Mouse (Mus musculus): ENCODE data around the gene Osbp. TPM values are rescaled to one million over a fixed set of nuclear protein-coding genes. Genes with fewer than 3 reads are reported as not detected.
A peak's percentile ranks its signal among the peaks of the same experiment; 100 is the strongest.

Gene Osbp
- total and polyA plus RNA-seq, 3 experiments, result 33.8 to 95.1 (median 81.7) TPM

DNA sequence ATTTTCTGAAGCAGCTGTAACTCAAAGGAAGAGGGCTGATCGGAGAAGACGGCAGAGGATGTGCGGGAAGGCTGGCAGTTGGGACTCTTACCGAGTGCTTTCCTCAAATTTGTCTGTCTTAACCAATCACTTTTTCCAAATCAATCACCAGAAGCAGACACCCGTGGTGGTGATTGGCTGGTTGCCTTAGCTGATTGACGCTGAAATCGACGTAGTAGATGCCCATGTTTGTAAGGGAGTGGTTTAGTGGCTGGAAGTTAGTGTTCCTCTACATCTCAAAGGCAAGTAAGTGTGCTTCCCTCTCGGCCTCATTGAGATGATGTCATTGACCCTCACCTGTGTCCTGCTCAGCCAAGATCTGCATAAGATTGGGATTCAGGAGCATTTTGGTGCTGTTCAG is 26.3 kb downstream of the Osbp start:
- 88% methylated on average over 9 of the region's 9 CpGs for WGBS
- Histone ChIP-seq H3K36me3 (ENCODE audit: control insufficient read depth, insufficient read depth, low read length) (peaks cover 21% of the 10 kb centered on the region), H3K27ac (no peak overlapping the region), H3K4me1 (ENCODE audit: control insufficient read depth, insufficient read depth, low read length) (peaks cover 3% of the 10 kb centered on the region), H3K27me3 (ENCODE audit: control insufficient read depth, insufficient read depth, low read length) (no peaks in the 10 kb centered on the region), H3K79me2 (replicated peaks; ENCODE audit: control insufficient read depth, insufficient read depth, low read length) (no peaks in the 10 kb centered on the region), H3K4me3 (no peak overlapping the region), H3K9ac (ENCODE audit: low read depth, low read length) (no peak overlapping the region)
- TF ChIP-seq EP300 (IDR thresholded peaks at IDR 0.05; ENCODE audit: insufficient read depth, low read depth, low read length) (no peak), CTCF (IDR thresholded peaks at IDR 0.05) (no peak), POLR2A (IDR thresholded peaks at IDR 0.05; ENCODE audit: insufficient read depth, low read depth, low read length) (no peak)
- intact Hi-C loops (cut with DNase I), result no loop called here
- DNase-seq, result no peak

DNA sequence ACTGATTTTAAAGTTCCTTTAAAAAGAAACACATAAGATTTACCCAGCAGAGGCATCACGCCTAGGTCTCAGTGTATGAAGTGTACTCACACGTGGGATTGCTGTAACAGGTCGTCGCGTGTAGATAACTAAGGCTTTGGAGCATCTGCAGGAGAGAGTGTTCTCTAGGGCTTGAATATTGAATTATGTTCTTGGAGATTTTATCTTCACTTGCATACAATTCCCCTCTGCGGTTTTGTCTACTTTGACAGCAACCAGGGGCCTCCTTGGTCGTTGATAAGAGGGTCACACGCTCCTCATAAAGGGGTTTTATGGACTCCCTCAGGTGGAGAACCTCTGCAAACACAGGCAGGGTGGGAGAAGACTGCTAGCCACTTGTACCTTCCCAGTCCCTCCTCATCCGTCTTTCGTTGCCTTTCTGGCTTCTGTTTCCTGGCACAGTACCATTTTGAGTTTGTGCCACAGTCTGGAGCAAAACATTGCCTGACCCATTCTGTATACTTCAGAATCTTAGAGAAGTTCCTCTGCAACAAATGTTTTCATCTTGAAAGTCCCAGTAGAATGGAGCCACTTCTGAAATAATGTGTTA is 26.8 kb downstream of the Osbp start:
- Histone ChIP-seq H3K79me2 (replicated peaks; ENCODE audit: control insufficient read depth, insufficient read depth, low read length) (no peaks in the 10 kb centered on the region), H3K27ac (no peak overlapping the region), H3K9ac (ENCODE audit: low read depth, low read length) (no peak overlapping the region), H3K36me3 (ENCODE audit: control insufficient read depth, insufficient read depth, low read length) (peaks cover 21% of the 10 kb centered on the region), H3K4me3 (no peak overlapping the region), H3K27me3 (ENCODE audit: control insufficient read depth, insufficient read depth, low read length) (no peaks in the 10 kb centered on the region), H3K4me1 (ENCODE audit: control insufficient read depth, insufficient read depth, low read length) (peaks cover 3% of the 10 kb centered on the region)
- no peak for DNase-seq
- no peak for TF ChIP-seq POLR2A (IDR thresholded peaks at IDR 0.05; ENCODE audit: insufficient read depth, low read depth, low read length)
- TF ChIP-seq CTCF (IDR thresholded peaks at IDR 0.05), result no peak
- no peak for TF ChIP-seq EP300 (IDR thresholded peaks at IDR 0.05; ENCODE audit: insufficient read depth, low read depth, low read length)
- 73% methylated on average over 10 of the region's 10 CpGs for WGBS
- intact Hi-C loops (cut with DNase I), result no loop called here

DNA sequence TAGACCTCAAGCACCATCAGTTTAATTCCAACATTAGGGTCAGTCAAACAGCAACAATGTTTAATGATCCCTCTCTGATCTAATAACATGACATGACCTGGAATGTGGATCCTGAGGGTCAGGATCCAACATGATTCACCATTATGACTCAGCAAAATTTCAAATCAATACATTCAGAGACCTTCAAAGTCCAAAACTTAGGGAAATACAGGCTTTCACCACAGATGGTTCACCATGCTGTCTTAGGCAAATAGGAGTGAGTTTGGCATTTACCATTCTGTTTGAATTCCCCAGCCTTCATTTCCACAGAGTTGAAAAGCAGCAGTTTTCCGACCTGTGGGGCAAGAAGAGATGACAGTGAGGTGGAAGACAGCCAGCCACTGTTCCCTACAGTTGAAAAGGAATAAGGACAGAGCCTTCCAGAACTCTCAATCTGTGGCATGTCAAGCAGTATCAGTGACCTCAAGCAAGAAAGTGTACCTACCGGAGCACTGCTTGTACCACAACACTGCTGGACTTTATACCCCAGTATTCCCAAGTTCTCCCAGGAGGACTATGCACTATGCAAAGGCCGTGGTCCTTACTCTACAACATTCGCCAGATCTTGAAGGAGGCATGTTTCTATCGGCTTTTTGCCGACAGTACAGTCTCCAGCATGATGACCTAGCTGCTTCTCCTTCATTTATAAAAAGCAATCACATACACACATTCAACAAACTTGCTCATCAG is 29.1 kb downstream of the Osbp start:
- Histone ChIP-seq H3K4me1 (ENCODE audit: control insufficient read depth, insufficient read depth, low read length) (peaks cover 3% of the 10 kb centered on the region), H3K36me3 (ENCODE audit: control insufficient read depth, insufficient read depth, low read length) (peaks cover 16% of the 10 kb centered on the region), H3K9ac (ENCODE audit: low read depth, low read length) (no peak overlapping the region), H3K27me3 (ENCODE audit: control insufficient read depth, insufficient read depth, low read length) (no peaks in the 10 kb centered on the region), H3K27ac (peak overlapping the region; percentile 43), H3K4me3 (no peak overlapping the region), H3K79me2 (replicated peaks; ENCODE audit: control insufficient read depth, insufficient read depth, low read length) (no peaks in the 10 kb centered on the region)
- TF ChIP-seq EP300 (IDR thresholded peaks at IDR 0.05; ENCODE audit: insufficient read depth, low read depth, low read length), result no peak
- TF ChIP-seq CTCF (IDR thresholded peaks at IDR 0.05), result no peak
- no peak for TF ChIP-seq POLR2A (IDR thresholded peaks at IDR 0.05; ENCODE audit: insufficient read depth, low read depth, low read length)
- intact Hi-C loops (cut with DNase I), result no loop called here
- WGBS, result 69% methylated on average over 6 of the region's 6 CpGs
- no peak for DNase-seq

DNA sequence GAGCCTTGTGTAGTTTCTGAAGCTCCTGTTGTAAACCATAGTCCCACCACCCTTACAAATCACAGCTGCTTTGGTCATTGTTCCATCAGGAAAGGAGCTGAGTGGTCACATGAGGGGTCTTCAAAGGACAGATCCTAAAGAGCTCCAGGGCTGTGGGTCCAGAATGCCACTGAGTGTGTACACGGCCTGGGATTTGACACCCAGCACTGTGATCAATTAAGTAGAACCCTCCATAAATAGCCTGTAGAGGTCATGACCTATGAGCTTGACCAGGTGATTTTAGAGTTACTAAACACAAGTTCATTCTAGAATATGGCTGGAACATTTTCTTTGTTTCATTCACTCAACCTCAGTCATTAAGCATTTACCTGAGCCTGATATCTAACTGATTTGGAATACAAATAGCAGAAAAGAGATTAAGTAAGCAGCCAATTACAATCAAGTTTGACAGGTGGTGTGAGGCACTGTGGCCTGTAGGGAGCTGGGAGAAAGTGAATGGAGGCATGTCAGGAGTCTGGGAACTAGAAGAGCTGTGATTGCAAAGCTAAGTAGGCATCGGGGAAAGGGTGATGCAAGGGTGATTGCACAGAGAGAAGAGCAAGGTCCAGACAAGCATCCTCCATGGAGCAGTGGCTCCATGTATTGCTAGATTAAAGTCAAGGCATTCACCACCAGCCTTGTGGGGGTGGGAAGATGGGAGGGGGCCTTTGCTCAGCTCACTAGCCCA is 30.1 kb downstream of the Osbp start:
- no peak overlapping the region for H3K9ac ChIP-seq (ENCODE audit: low read depth, low read length)
- intact Hi-C loops (cut with DNase I), result no loop called here
- H3K4me3 ChIP-seq, result no peak overlapping the region
- TF ChIP-seq CTCF (IDR thresholded peaks at IDR 0.05) (no peak), POLR2A (IDR thresholded peaks at IDR 0.05; ENCODE audit: insufficient read depth, low read depth, low read length) (no peak), EP300 (IDR thresholded peaks at IDR 0.05; ENCODE audit: insufficient read depth, low read depth, low read length) (no peak)
- H3K79me2 ChIP-seq (replicated peaks; ENCODE audit: control insufficient read depth, insufficient read depth, low read length), result no peaks in the 10 kb centered on the region
- no peak for DNase-seq
- peaks cover 16% of the 10 kb centered on the region for H3K36me3 ChIP-seq (ENCODE audit: control insufficient read depth, insufficient read depth, low read length)
- no peak overlapping the region; the same call in 1 of the 2 replicates for H3K27ac ChIP-seq
- 67% methylated on average over 2 of the region's 2 CpGs for WGBS
- H3K4me1 ChIP-seq (ENCODE audit: control insufficient read depth, insufficient read depth, low read length), result peaks cover 3% of the 10 kb centered on the region
- H3K27me3 ChIP-seq (ENCODE audit: control insufficient read depth, insufficient read depth, low read length), result no peaks in the 10 kb centered on the region

DNA sequence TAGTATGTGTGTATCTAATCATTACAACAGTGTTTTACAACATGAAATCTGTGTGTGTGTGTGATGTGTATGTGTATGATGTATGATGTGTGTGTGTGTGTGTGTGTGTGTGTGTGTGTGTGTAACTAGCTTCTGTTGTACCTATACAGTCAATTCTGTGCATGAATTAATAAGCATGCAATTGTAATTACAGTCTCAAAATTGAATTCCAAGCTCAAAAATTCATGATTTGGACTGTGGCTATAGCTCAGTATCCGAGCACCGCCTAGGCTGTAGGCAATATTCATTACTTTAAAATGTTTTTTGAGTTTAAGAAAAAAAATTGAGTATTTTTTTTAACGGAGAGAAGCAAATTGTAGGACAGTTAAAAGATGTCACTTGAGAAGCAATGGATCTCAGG is 35.9 kb downstream of the Osbp start:
- peaks cover 2% of the 10 kb centered on the region; the same call in 1 of the 2 replicates for H3K36me3 ChIP-seq (ENCODE audit: control insufficient read depth, insufficient read depth, low read length)
- no peak for DNase-seq
- H3K4me3 ChIP-seq, result no peak overlapping the region
- intact Hi-C loops (cut with DNase I), result loop anchor here (10.0 kb wide), 2 partner anchors 187 to 1477 kb away; partner anchors contain the start of genes Cpsf7, Sdhaf2 and Stx3
- no peak overlapping the region for H3K9ac ChIP-seq (ENCODE audit: low read depth, low read length)
- TF ChIP-seq POLR2A (IDR thresholded peaks at IDR 0.05; ENCODE audit: insufficient read depth, low read depth, low read length), result no peak
- no peaks in the 10 kb centered on the region for H3K79me2 ChIP-seq (replicated peaks; ENCODE audit: control insufficient read depth, insufficient read depth, low read length)
- 48% methylated on average over 3 of the region's 3 CpGs for WGBS
- no peaks in the 10 kb centered on the region for H3K27me3 ChIP-seq (ENCODE audit: control insufficient read depth, insufficient read depth, low read length)
- peaks cover 5% of the 10 kb centered on the region for H3K4me1 ChIP-seq (ENCODE audit: control insufficient read depth, insufficient read depth, low read length)
- no peak overlapping the region for H3K27ac ChIP-seq

All from heart, adult 2 months (tissue).